Mouse (Mus musculus) hindbrain, embryonic 16.5 days (tissue): ENCODE results near the gene Il11ra1. TPM values are rescaled to one million over a fixed set of nuclear protein-coding genes. Genes with fewer than 3 reads are reported as not detected.
A peak's percentile ranks its signal among the peaks of the same experiment; 100 is the strongest.
"Not testable (repeated sequence)": the region's sequence is repeated elsewhere in the genome, so short reads cannot be mapped to it uniquely, and the experiment has no call there.

Experiments used
- ATAC-seq: fragments of 200-750 bp; cut with Nextera tagmentation; 2 replicates; pipeline ENCODE4 v1.8.0; 2017; ENCODE audit warnings: moderate TSS enrichment, moderate library complexity
- H3K27ac ChIP-seq: fragments of 300-500 bp; sonication (generic); 2 replicates; pipeline ENCODE4 v1.5.1; 2014; ENCODE audit warnings: low read depth, mild to moderate bottlenecking, control low read depth, low read length, moderate library complexity
- H3K27me3 ChIP-seq: fragments of 300-500 bp; sonication (generic); replicated peaks from 2 replicates; pipeline ENCODE4 v1.6.1; 2014; ENCODE audit warnings: low read length; ENCODE audit not compliant: control insufficient read depth, insufficient read depth
- H3K36me3 ChIP-seq: fragments of 300-500 bp; sonication (generic); 2 replicates; pipeline ENCODE4 v1.6.1; 2014; ENCODE audit warnings: mild to moderate bottlenecking, low read length, moderate library complexity, mixed read lengths; ENCODE audit not compliant: control insufficient read depth, insufficient read depth
- H3K4me1 ChIP-seq: fragments of 300-500 bp; sonication (generic); 2 replicates; pipeline ENCODE4 v1.6.1; 2014; ENCODE audit warnings: low read depth, low read length; ENCODE audit not compliant: control insufficient read depth, insufficient read depth
- H3K4me2 ChIP-seq: fragments of 300-500 bp; sonication (generic); 2 replicates; pipeline ENCODE4 v1.6.1; 2014; ENCODE audit warnings: mild to moderate bottlenecking, low read length, control low read depth, moderate library complexity
- H3K4me3 ChIP-seq: fragments of 300-500 bp; sonication (generic); 2 replicates; pipeline ENCODE4 v1.5.1; 2014; ENCODE audit warnings: mild to moderate bottlenecking, low read length, control low read depth, moderate library complexity
- H3K9ac ChIP-seq: fragments of 300-500 bp; sonication (generic); 2 replicates; pipeline ENCODE4 v1.6.1; 2014; ENCODE audit warnings: low read depth, mild to moderate bottlenecking, control low read depth, low read length, moderate library complexity
- H3K9me3 ChIP-seq: fragments of 300-500 bp; sonication (generic); 2 replicates; pipeline ENCODE4 v1.6.1; 2014; ENCODE audit warnings: mild to moderate bottlenecking, low read length, moderate library complexity; ENCODE audit not compliant: control insufficient read depth
- WGBS: fragments of 180-500 bp; shearing (Covaris S2); extraction: QIAGEN DNeasy Blood & Tissue Kit; methylation state at CpG from one replicate; pipeline ENCODE4 v1.1.7; 2014; 5-methylcytosine and 5-hydroxymethylcytosine counted together
- polyA plus RNA-seq: library from polyadenylated mRNA; unstranded; fragments of >200 nt; fragmentation: Nextera tagmentation; extraction: Ambion mirVana; gene quantifications from 2 replicates; pipeline ENCODE4 v1.2.1, GENCODE M21; 2015

The Il11ra1 gene
- polyA plus RNA-seq, 1 experiment from 2014 or later = 46.6 TPM

GRCm38 (mm10) chr4:41684931-41685453 is 14.8 kb upstream of the Il11ra1 start:
- ATAC-seq, H3K27me3 ChIP-seq, H3K36me3 ChIP-seq, H3K9ac ChIP-seq, H3K27ac ChIP-seq, H3K9me3 ChIP-seq, H3K4me3 ChIP-seq, H3K4me2 ChIP-seq: not testable (repeated sequence)
- 1% methylated on average over 13 of the region's 14 CpGs for WGBS
- peaks cover 14% of the 10 kb centered on the region for H3K4me1 ChIP-seq

- H3K4me2 ChIP-seq, H3K27me3 ChIP-seq, H3K36me3 ChIP-seq, H3K4me3 ChIP-seq, H3K9me3 ChIP-seq, H3K9ac ChIP-seq, H3K27ac ChIP-seq: not testable (repeated sequence)
- peaks cover 12% of the 10 kb centered on the region for H3K4me1 ChIP-seq
- ATAC-seq = 0 out of 2 replicates have a peak, but pooled peaks have one; percentile 14
- 14% methylated on average over 5 of the region's 10 CpGs for WGBS
Measured at GRCm38 (mm10) chr4:41685882-41686492, 13.8 kb upstream of the Il11ra1 start.

- not testable (repeated sequence) for H3K4me2 ChIP-seq, ATAC-seq, H3K9ac ChIP-seq, H3K4me3 ChIP-seq, H3K4me1 ChIP-seq, H3K36me3 ChIP-seq, H3K27me3 ChIP-seq, H3K27ac ChIP-seq, H3K9me3 ChIP-seq
- 37% methylated on average over 1 of the region's 1 CpGs for WGBS
Measured at GRCm38 (mm10) chr4:41688562-41688961, 11.2 kb upstream of the Il11ra1 start.

GRCm38 (mm10) chr4:41690014-41690413 is 9.8 kb upstream of the Il11ra1 start:
- not testable (repeated sequence) for H3K9ac ChIP-seq, H3K27ac ChIP-seq, H3K9me3 ChIP-seq, H3K4me2 ChIP-seq, H3K4me1 ChIP-seq, H3K4me3 ChIP-seq, H3K27me3 ChIP-seq, H3K36me3 ChIP-seq, ATAC-seq
- no CpG with 5 or more reads among the region's 4 CpGs for WGBS

GRCm38 (mm10) chr4:41693511-41693910 is 6.3 kb upstream of the Il11ra1 start:
- not testable (repeated sequence) for H3K36me3 ChIP-seq, H3K4me3 ChIP-seq
- 7% methylated on average over 4 of the region's 4 CpGs for WGBS

GRCm38 (mm10) chr4:41695800-41696199 is 4.0 kb upstream of the Il11ra1 start:
- not testable (repeated sequence) for H3K4me1 ChIP-seq, H3K27me3 ChIP-seq, H3K36me3 ChIP-seq, H3K9ac ChIP-seq, H3K9me3 ChIP-seq, ATAC-seq, H3K27ac ChIP-seq
- Histone ChIP-seq H3K4me2 (peak overlapping the region; percentile 39), H3K4me3 (peak overlapping the region; percentile 20; the same call in 1 of the 2 replicates)
- WGBS = 1% methylated on average over 9 of the region's 38 CpGs

More at GRCm38 (mm10) chr4:41693511-41693910, 6.3 kb upstream of the Il11ra1 start:
- H3K4me2 ChIP-seq = peak overlapping the region; percentile 5; the same call in 1 of the 2 replicates
- not testable (repeated sequence) for H3K27ac ChIP-seq, H3K27me3 ChIP-seq, H3K9me3 ChIP-seq, H3K4me1 ChIP-seq, ATAC-seq, H3K9ac ChIP-seq

GRCm38 (mm10) chr4:41696452-41696851 is 3.3 kb upstream of the Il11ra1 start:
- not testable (repeated sequence) for H3K27me3 ChIP-seq, ATAC-seq, H3K36me3 ChIP-seq, H3K27ac ChIP-seq, H3K4me1 ChIP-seq, H3K4me3 ChIP-seq, H3K9me3 ChIP-seq, H3K9ac ChIP-seq, H3K4me2 ChIP-seq
- WGBS = 10% methylated on average over 12 of the region's 15 CpGs

GRCm38 (mm10) chr4:41696930-41697841 is 2.6 kb upstream of the Il11ra1 start, which contains the start of gene Cntfr:
Cntfr (minus strand) TSS chr4:41697089.
- not testable (repeated sequence) for H3K27ac ChIP-seq, H3K4me3 ChIP-seq, H3K4me1 ChIP-seq, H3K9ac ChIP-seq, H3K27me3 ChIP-seq, ATAC-seq, H3K36me3 ChIP-seq, H3K9me3 ChIP-seq
- H3K4me2 ChIP-seq = peak within 1 kb of the TSS; percentile 39
- WGBS = 15% methylated on average over 32 of the region's 40 CpGs

GRCm38 (mm10) chr4:41698421-41699016 is 1.3 kb upstream of the Il11ra1 start:
- ATAC-seq, H3K9ac ChIP-seq, H3K27ac ChIP-seq, H3K27me3 ChIP-seq, H3K4me1 ChIP-seq, H3K36me3 ChIP-seq, H3K9me3 ChIP-seq, H3K4me3 ChIP-seq: not testable (repeated sequence)
- 7% methylated on average over 16 of the region's 32 CpGs for WGBS
- peak overlapping the region; percentile 29 for H3K4me2 ChIP-seq
